Mouse (Mus musculus) testis, adult 2 months (tissue): ENCODE measurements around the gene Sufu.

Source experiments
- CTCF ChIP-seq: fragments of 200-500 bp; IDR thresholded peaks from 2 replicates; pipeline ENCODE4 v1.5.1; 2012; ENCODE audit warnings: low read depth, mild to moderate bottlenecking, inconsistent platforms, low read length, moderate library complexity; ENCODE audit not compliant: control insufficient read depth, insufficient read depth, insufficient replicate concordance
- POLR2A ChIP-seq: fragments of 200-500 bp; IDR thresholded peaks from 2 replicates; pipeline ENCODE4 v1.6.1; 2012; ENCODE audit warnings: low read depth, mild to moderate bottlenecking, inconsistent platforms, low read length, moderate library complexity; ENCODE audit not compliant: control insufficient read depth

GRCm38 (mm10) chr19:46426488-46426887, 29.8 kb downstream of the Sufu start:
- TF ChIP-seq CTCF (no peak), POLR2A (no peak)
